Mouse (Mus musculus) forebrain, embryonic 10.5 days (tissue): Measurements from ENCODE around the gene Cct7. TPM values are rescaled to one million over a fixed set of nuclear protein-coding genes. Genes with fewer than 3 reads are reported as not detected.

ENCODE experiments used
- DNase-seq: peaks from one replicate; pipeline ENCODE4 v3.0.0-alpha.2; 2017; ENCODE audit warnings: low spot score; ENCODE audit errors: extremely low spot score
- H3K27ac ChIP-seq: fragments of 300-500 bp; sonication (generic); 2 replicates; pipeline ENCODE4 v1.5.1; 2016; ENCODE audit warnings: mild to moderate bottlenecking
- H3K27me3 ChIP-seq: fragments of 300-500 bp; sonication (generic); 2 replicates; pipeline ENCODE4 v1.6.1; 2016; ENCODE audit warnings: mild to moderate bottlenecking; ENCODE audit not compliant: poor library complexity, severe bottlenecking
- H3K36me3 ChIP-seq: fragments of 300-500 bp; sonication (generic); replicated peaks from 2 replicates; pipeline ENCODE4 v1.6.1; 2016; ENCODE audit warnings: mild to moderate bottlenecking, moderate library complexity
- H3K4me1 ChIP-seq: fragments of 300-500 bp; sonication (generic); 2 replicates; pipeline ENCODE4 v1.6.1; 2016
- H3K4me3 ChIP-seq: fragments of 300-500 bp; sonication (generic); 2 replicates; pipeline ENCODE4 v1.5.1; 2016; ENCODE audit warnings: mild to moderate bottlenecking, moderate library complexity
- H3K9me3 ChIP-seq: fragments of 300-500 bp; sonication (generic); 2 replicates; pipeline ENCODE4 v1.6.1; 2016; ENCODE audit warnings: mild to moderate bottlenecking, moderate library complexity
- WGBS: fragments of 180-500 bp; shearing (Covaris S2); methylation state at CpG from one replicate; pipeline ENCODE4 v1.1.7; 2016; 5-methylcytosine and 5-hydroxymethylcytosine counted together
- polyA plus RNA-seq: library from polyadenylated mRNA; unstranded; fragments of >200 nt; fragmentation: Nextera tagmentation; extraction: Ambion mirVana; gene quantifications from 2 replicates; pipeline ENCODE4 v1.2.1, GENCODE M21; 2016

Gene Cct7
- polyA plus RNA-seq, 1 experiment from 2014 or later, result 774 TPM

- H3K27me3 ChIP-seq, result peaks cover 26% of the 10 kb centered on the region
- peaks cover 20% of the 10 kb centered on the region for H3K4me1 ChIP-seq
- WGBS, result 91% methylated on average over 4 of the region's 4 CpGs
- H3K4me3 ChIP-seq, result no peak overlapping the region
- H3K27ac ChIP-seq, result no peak overlapping the region
- no peak for DNase-seq
- no peaks in the 10 kb centered on the region for H3K36me3 ChIP-seq
- H3K9me3 ChIP-seq, result no peaks in the 10 kb centered on the region
Measured at GRCm38 (mm10) chr6:85490252-85490651, 38.9 kb downstream of the Cct7 start.

GRCm38 (mm10) chr6:85491606-85492005 lies 40.3 kb downstream of the Cct7 start:
- no peak overlapping the region for H3K4me3 ChIP-seq
- H3K36me3 ChIP-seq, result no peaks in the 10 kb centered on the region
- peaks cover 13% of the 10 kb centered on the region for H3K27me3 ChIP-seq
- H3K9me3 ChIP-seq, result no peaks in the 10 kb centered on the region
- no peak overlapping the region for H3K27ac ChIP-seq
- WGBS, result 90% methylated on average over 3 of the region's 3 CpGs
- H3K4me1 ChIP-seq, result peaks cover 20% of the 10 kb centered on the region
- no peak for DNase-seq

GRCm38 (mm10) chr6:85496976-85497375 lies 45.7 kb downstream of the Cct7 start:
- Histone ChIP-seq H3K27ac (no peak overlapping the region), H3K4me3 (no peak overlapping the region), H3K36me3 (no peaks in the 10 kb centered on the region), H3K27me3 (peaks cover 15% of the 10 kb centered on the region), H3K9me3 (no peaks in the 10 kb centered on the region), H3K4me1 (peaks cover 8% of the 10 kb centered on the region)
- DNase-seq, result no peak

- Histone ChIP-seq H3K9me3 (no peaks in the 10 kb centered on the region), H3K27ac (no peak overlapping the region), H3K4me3 (no peak overlapping the region), H3K4me1 (peaks cover 19% of the 10 kb centered on the region), H3K27me3 (peaks cover 27% of the 10 kb centered on the region), H3K36me3 (no peaks in the 10 kb centered on the region)
- no peak for DNase-seq
- WGBS, result 74% methylated on average over 9 of the region's 9 CpGs
Measured at GRCm38 (mm10) chr6:85498147-85498546, 46.8 kb downstream of the Cct7 start.

GRCm38 (mm10) chr6:85500416-85500815 lies 49.1 kb downstream of the Cct7 start:
- Histone ChIP-seq H3K36me3 (no peaks in the 10 kb centered on the region), H3K4me3 (no peak overlapping the region), H3K9me3 (no peaks in the 10 kb centered on the region), H3K4me1 (peaks cover 27% of the 10 kb centered on the region), H3K27ac (no peak overlapping the region), H3K27me3 (peaks cover 49% of the 10 kb centered on the region)
- WGBS, result 89% methylated on average over 1 of the region's 1 CpGs
- no peak for DNase-seq

GRCm38 (mm10) chr6:85501571-85502102 lies 50.3 kb downstream of the Cct7 start:
- peak overlapping the region; percentile 87 for H3K4me3 ChIP-seq
- H3K36me3 ChIP-seq, result no peaks in the 10 kb centered on the region
- 7% methylated on average over 6 of the region's 6 CpGs for WGBS
- no peak for DNase-seq
- peak overlapping the region; percentile 88 for H3K27ac ChIP-seq
- H3K27me3 ChIP-seq, result peaks cover 60% of the 10 kb centered on the region
- no peaks in the 10 kb centered on the region for H3K9me3 ChIP-seq
- H3K4me1 ChIP-seq, result peaks cover 27% of the 10 kb centered on the region

- under 1% methylated on average over 37 of the region's 37 CpGs for WGBS
- Histone ChIP-seq H3K4me1 (peaks cover 27% of the 10 kb centered on the region), H3K27ac (peak overlapping the region; percentile 88), H3K36me3 (no peaks in the 10 kb centered on the region), H3K9me3 (no peaks in the 10 kb centered on the region), H3K4me3 (peak overlapping the region; percentile 87), H3K27me3 (peaks cover 62% of the 10 kb centered on the region)
- peak; percentile 64 for DNase-seq
Measured at GRCm38 (mm10) chr6:85502103-85502910, 51.0 kb downstream of the Cct7 start.

- peak within 1 kb of the TSS; percentile 88 for H3K27ac ChIP-seq
- peaks cover 27% of the 10 kb centered on the region for H3K4me1 ChIP-seq
- under 1% methylated on average over 21 of the region's 22 CpGs for WGBS
- H3K9me3 ChIP-seq, result no peaks in the 10 kb centered on the region
- DNase-seq, result no peak
- H3K36me3 ChIP-seq, result no peaks in the 10 kb centered on the region
- H3K27me3 ChIP-seq, result peaks cover 62% of the 10 kb centered on the region
- H3K4me3 ChIP-seq, result peak within 1 kb of the TSS; percentile 87
Measured at GRCm38 (mm10) chr6:85502911-85503250, 51.6 kb downstream of the Cct7 start, which contains the start of gene Fbxo41. Fbxo41 (minus strand) TSS chr6:85502994.

GRCm38 (mm10) chr6:85504908-85505307 lies 53.6 kb downstream of the Cct7 start:
- 81% methylated on average over 2 of the region's 2 CpGs for WGBS
- H3K9me3 ChIP-seq, result no peaks in the 10 kb centered on the region

GRCm38 (mm10) chr6:85508602-85509001 lies 57.3 kb downstream of the Cct7 start:
- WGBS, result 42% methylated on average over 5 of the region's 5 CpGs

More at GRCm38 (mm10) chr6:85504908-85505307, 53.6 kb downstream of the Cct7 start:
- no peaks in the 10 kb centered on the region for H3K36me3 ChIP-seq
- no peak for DNase-seq
- peaks cover 82% of the 10 kb centered on the region for H3K27me3 ChIP-seq
- peaks cover 27% of the 10 kb centered on the region for H3K4me1 ChIP-seq
- no peak overlapping the region for H3K27ac ChIP-seq
- H3K4me3 ChIP-seq, result no peak overlapping the region

GRCm38 (mm10) chr6:85510476-85510875 lies 59.2 kb downstream of the Cct7 start:
- Histone ChIP-seq H3K4me1 (peaks cover 29% of the 10 kb centered on the region), H3K27me3 (peaks cover 88% of the 10 kb centered on the region), H3K9me3 (no peaks in the 10 kb centered on the region), H3K36me3 (no peaks in the 10 kb centered on the region), H3K27ac (no peak overlapping the region), H3K4me3 (no peak overlapping the region)
- WGBS, result 3% methylated on average over 6 of the region's 6 CpGs
- DNase-seq, result peak; percentile 47

More at GRCm38 (mm10) chr6:85508602-85509001, 57.3 kb downstream of the Cct7 start:
- Histone ChIP-seq H3K9me3 (no peaks in the 10 kb centered on the region), H3K27me3 (peaks cover 88% of the 10 kb centered on the region), H3K4me1 (peaks cover 31% of the 10 kb centered on the region), H3K27ac (no peak overlapping the region), H3K36me3 (no peaks in the 10 kb centered on the region), H3K4me3 (no peak overlapping the region)
- DNase-seq, result no peak

- Histone ChIP-seq H3K4me3 (peak overlapping the region; percentile 57), H3K9me3 (no peaks in the 10 kb centered on the region), H3K27me3 (peaks cover 89% of the 10 kb centered on the region), H3K36me3 (no peaks in the 10 kb centered on the region), H3K4me1 (peaks cover 29% of the 10 kb centered on the region), H3K27ac (no peak overlapping the region)
- DNase-seq, result peak; percentile 53
- WGBS, result under 1% methylated on average over 84 of the region's 88 CpGs
Measured at GRCm38 (mm10) chr6:85511286-85512055, 60.2 kb downstream of the Cct7 start.

- under 1% methylated on average over 27 of the region's 36 CpGs for WGBS
- Histone ChIP-seq H3K36me3 (no peaks in the 10 kb centered on the region), H3K4me1 (peaks cover 29% of the 10 kb centered on the region), H3K9me3 (no peaks in the 10 kb centered on the region), H3K4me3 (peak overlapping the region; percentile 57), H3K27me3 (peaks cover 92% of the 10 kb centered on the region), H3K27ac (no peak overlapping the region)
- DNase-seq, result no peak
Measured at GRCm38 (mm10) chr6:85512056-85512440, 60.7 kb downstream of the Cct7 start.
